Mouse (Mus musculus) layer of hippocampus, postnatal 10 days (tissue): ENCODE results near the gene Zfp652. TPM values are rescaled to one million over a fixed set of nuclear protein-coding genes. Genes with fewer than 3 reads are reported as not detected.
"Not testable (repeated sequence)": the region's sequence is repeated elsewhere in the genome, so short reads cannot be mapped to it uniquely, and the experiment has no call there.

ENCODE experiments used
- DNase-seq, 2 experiments: peaks; one replicate each; pipeline ENCODE4 v3.0.0; 2021; ENCODE audit warnings: low spot score in 2 of 2
- total RNA-seq, 2 experiments: library from RNA; stranded (reverse); gene quantifications; 2 replicates each; pipeline ENCODE4 v1.2.3; 2021

Gene Zfp652
- total RNA-seq, 2 experiments from 2014 or later = 51.1 to 52.1 TPM

- no peak for DNase-seq
Observed at GRCm38 (mm10) chr11:95710478-95710877, 2.0 kb upstream of the Zfp652 start.

DNA sequence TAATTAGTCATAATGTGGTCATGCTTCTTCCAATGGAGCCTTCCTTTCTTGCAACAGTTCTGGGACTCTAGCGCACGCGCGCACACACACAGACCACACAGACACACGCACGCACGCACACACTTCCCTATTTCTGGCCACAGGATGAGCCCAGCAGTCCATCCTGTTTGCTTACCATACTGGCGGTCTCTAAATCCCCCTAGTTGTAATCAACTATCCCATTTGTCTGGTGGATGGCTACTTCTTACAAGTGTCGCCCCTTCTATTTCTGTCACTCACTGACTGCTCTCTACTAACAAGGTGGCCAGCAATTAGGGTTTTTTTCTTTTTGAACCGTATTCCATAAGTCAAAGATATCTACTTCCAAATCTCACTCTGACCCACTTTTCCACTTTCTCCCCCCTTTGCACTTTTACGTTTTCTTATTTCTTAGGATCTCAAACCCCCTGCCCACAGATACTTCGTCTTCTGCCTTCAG is 349 bp upstream of the Zfp652 start:
- peak; percentile 21 to 27 for DNase-seq

DNA sequence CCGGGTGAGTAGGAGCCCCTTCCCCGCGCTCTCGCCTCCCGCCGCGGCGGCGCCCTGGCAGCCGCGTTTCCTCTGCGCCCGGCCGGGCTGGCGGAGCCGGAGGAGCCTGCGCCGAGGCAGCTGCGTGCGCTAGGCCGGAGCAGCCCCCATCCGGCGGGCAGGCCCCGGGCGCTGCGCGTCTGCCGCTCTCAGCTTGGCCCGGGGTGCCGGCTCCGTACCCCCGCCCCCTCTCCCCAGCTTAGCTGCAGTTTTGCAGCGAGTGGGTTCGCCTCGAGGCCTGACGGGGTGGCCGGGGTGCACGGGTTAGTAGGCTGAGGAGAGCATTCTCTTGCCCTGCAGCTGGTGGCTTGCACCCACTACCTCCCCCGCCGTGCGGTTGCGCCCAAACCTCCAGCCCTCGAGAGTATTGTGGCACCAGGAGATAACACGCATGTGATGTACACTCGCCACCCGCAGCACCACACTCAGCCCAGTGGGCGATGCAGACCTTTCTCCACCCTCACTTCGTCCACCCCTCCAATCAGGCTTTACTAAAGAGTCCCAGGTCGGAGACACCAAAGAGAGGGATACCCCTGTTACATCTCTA is 845 bp downstream of the Zfp652 start:
- peak; percentile 56 to 75 for DNase-seq

DNA sequence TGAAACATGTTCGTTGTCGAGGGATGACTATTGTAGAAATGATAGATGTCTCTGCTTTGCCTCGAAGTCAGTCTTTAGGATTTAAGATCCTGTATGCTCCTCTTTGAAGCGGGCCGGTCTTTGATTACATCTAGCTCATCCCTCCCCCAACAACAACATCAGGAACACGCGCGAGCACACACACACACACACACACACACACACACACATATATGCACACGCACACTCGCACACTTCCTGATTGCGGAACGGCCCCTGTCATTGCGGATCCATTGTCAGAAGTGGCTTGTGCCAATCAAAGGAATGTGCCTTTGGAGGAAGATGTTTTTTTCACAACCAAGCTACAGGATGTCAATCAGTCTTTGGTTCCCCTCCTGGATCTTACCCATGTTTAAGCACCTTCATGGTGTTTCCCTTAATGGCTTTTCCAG is 1.4 kb downstream of the Zfp652 start:
- DNase-seq = peak; percentile 15 to 27

GRCm38 (mm10) chr11:95714411-95714810 is 1.9 kb downstream of the Zfp652 start:
- no peak for DNase-seq

- no peak for DNase-seq
Observed at GRCm38 (mm10) chr11:95716136-95716535, 3.7 kb downstream of the Zfp652 start.

- no peak for DNase-seq
Observed at GRCm38 (mm10) chr11:95719356-95719755, 6.9 kb downstream of the Zfp652 start.

- DNase-seq = no peak
Observed at GRCm38 (mm10) chr11:95723287-95723686, 10.8 kb downstream of the Zfp652 start, which contains the start of gene B130006D01Rik. Gene B130006D01Rik (plus strand): TSS chr11:95723587.

DNA sequence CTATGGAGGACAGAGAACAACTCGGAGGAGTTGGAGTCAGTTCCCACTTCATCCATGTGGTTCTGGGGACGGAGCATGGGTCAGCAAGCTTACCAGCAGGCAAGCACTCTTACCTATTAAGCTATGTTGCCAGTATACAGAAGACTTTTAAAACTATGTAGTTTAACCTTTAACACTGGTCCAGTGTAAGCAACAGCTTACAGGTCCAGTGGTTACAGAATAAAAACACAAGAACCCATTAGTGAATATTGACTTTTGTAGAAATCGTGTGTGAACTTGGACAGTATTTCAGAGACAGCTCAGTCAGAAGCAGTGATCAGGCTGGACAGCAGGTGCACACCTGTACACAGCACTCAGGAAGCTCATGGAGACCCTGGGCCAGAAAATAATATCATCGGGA is 12.0 kb downstream of the Zfp652 start:
- DNase-seq = no peak

DNA sequence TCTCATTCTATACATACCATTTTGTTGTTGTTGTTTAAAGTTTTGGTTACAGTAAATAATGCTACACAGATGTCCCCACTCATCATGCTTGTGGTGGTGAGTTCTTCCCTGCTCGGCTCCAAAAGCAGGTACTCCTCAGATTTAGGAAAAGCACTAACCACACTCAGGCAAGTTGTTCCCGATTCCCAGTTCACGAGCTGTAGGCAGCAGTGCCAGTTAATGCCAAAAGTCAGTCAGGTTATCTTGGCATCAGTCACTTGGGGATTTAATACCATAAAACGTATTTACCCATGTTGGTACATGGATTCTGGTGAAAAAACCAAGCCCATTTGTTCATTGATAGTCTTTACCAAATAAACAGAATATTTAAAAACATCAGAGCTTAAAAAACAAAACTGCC is 13.7 kb downstream of the Zfp652 start:
- no peak for DNase-seq

- no peak for DNase-seq
Observed at GRCm38 (mm10) chr11:95727947-95728346, 15.5 kb downstream of the Zfp652 start.

GRCm38 (mm10) chr11:95728916-95729907 is 16.7 kb downstream of the Zfp652 start:
- DNase-seq = no peak

GRCm38 (mm10) chr11:95734485-95734884 is 22.0 kb downstream of the Zfp652 start:
- DNase-seq = no peak

- peak in 1 of 2 experiments; percentile 37 for DNase-seq
Observed at GRCm38 (mm10) chr11:95737811-95738210, 25.3 kb downstream of the Zfp652 start.

DNA sequence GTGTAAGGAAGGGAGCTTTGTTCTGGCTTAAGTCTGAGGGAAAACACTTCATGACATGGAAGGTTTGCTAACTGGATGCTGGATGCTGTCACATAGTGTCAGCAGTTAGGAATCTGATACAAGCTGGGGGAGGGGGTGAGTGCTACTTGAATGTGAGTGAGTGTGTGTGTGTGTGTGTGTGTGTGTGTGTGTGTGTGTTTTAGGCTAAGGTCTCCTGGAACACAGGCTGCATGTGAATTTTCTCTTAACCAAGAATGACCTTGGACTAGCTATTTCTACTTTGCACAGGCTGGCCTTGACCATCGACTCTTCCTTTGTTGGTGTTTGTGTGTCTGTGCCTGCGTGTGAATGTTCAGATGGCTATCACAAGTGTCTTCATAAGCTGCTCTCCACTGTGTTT is 32.0 kb downstream of the Zfp652 start:
- no peak for DNase-seq

GRCm38 (mm10) chr11:95746821-95747220 is 34.3 kb downstream of the Zfp652 start:
- DNase-seq = no peak

DNA sequence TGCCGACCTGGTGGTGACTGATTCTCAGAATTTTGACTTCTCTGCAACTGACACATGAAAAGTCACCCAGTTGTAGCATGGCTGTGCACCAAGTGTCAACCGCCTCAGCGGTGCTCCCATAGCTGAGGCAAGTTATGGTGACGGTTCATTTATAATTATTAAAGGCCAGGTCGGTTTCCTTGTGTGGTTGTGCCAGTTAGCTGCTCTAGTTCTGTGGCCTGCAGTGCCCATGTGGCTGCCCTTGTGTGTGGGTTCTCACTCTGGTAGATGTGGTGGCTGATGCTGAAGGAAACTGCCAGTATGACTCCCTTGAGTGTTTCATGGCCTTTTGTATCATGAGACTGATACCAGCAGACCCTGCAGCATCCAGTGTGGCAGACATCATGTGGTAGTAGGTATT is 35.9 kb downstream of the Zfp652 start:
- no peak for DNase-seq

DNA sequence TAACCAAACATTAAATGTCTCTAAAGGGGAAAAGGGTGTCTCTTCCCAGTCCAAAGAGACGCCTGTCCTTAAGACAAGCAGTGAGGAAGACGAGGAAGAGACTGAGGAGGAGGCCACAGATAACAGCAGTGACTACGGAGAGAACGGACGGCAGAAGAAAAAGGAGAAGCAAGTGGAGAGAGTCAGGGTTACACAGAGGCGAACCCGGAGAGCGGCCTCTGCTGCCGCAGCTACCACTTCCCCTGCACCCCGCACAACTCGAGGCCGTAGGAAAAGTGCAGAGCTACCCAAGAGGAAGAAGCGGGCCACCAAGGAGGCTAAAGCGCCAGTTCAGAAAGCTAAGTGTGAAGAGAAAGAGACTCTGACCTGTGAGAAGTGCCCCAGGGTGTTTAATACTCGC is 37.1 kb downstream of the Zfp652 start:
- no peak for DNase-seq

DNA sequence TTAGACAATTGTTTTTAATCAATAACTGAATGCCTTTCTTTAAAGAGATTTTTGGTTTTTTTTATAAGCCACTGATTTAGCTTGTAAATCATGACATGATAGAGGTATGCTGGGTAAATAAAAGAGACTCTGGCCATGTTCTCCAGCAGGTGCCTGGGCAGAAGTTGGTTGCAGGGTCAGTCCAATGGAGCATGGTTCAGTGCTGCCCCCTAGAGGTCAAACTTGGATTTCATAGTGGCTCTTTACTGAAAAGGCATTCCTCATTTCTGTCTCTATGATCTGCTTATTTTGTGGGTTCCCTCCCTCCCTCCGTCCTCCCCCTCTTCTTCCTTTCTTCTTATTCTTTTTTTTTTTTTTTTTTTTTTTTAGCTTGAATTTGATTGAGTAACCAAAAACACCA is 38.5 kb downstream of the Zfp652 start:
- DNase-seq = peak; percentile 84 to 85

DNA sequence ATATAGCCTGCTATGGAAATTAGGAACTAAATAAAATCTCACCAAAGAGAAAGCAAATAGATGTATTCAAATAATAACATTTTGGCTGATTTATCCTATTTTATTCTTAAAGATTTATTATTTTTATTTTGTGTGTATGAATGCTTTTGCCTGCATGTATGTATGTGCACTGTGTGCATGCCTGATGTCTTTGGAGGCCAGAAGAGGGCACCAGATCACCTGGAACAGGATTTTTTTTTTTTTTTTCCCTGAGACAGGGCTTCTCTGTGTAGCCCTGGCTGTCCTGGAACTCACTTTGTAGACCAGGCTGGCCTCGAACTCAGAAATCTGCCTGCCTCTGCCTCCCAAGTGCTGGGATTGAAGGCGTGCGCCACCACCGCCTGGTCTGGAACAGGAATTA is 42.7 kb downstream of the Zfp652 start:
- not testable (repeated sequence) for DNase-seq

DNA sequence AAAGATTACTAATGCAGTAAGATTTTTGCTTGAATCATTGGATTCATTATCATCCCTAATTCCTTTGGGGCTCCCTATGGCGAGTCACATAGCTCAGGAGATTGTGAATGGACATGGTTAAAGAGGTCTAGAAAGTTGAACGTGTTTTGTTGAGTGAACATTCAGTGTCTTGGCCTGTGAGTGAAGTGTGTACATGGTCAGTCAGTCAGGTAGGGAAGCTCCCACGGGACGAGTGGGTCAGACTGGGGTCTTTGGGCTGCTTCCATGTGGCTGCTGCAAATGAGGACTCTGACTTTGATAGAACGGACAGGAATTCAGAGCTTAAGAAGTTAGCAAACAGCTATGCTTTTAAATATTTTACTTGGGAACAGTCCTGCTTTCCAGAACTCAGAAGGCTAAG is 48.0 kb downstream of the Zfp652 start:
- DNase-seq = no peak

DNA sequence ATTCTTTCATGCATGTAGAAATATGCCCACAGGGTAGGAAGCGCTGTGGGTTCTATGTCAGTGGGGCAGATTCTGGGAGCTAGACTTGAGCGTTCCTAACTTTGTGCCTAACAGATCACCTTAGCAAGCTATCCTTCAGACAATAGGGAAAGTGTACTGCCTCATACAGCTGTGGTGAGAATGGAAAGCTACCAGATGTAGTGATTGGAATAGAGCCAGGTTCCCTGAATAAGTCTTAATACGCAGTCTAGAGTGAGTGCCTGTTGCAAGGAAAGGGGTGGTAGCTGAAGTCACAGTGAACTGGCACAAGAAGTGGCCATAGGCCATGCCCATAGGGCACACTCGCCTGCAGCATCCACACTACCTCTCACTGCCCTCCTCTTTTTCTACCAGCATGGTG is 50.5 kb downstream of the Zfp652 start:
- no peak for DNase-seq
